Mouse (Mus musculus) intestine, embryonic 16.5 days (tissue): ENCODE data around the gene Ints6. TPM values are rescaled to one million over a fixed set of nuclear protein-coding genes. Genes with fewer than 3 reads are reported as not detected.
A peak's percentile ranks its signal among the peaks of the same experiment; 100 is the strongest.

Source experiments
- ATAC-seq: fragments of 200-750 bp; cut with Nextera tagmentation; 2 replicates; pipeline ENCODE4 v1.8.0; 2017; ENCODE audit warnings: moderate TSS enrichment, moderate library complexity
- H3K27ac ChIP-seq: fragments of 300-500 bp; sonication (generic); 2 replicates; pipeline ENCODE4 v1.5.1; 2014; ENCODE audit warnings: mild to moderate bottlenecking, low read length
- H3K27me3 ChIP-seq: fragments of 300-500 bp; sonication (generic); replicated peaks from 2 replicates; pipeline ENCODE4 v1.6.1; 2014; ENCODE audit warnings: low read length, control low read depth, mixed read lengths; ENCODE audit not compliant: control insufficient read depth, insufficient read depth
- H3K36me3 ChIP-seq: fragments of 300-500 bp; sonication (generic); 2 replicates; pipeline ENCODE4 v1.6.1; 2014; ENCODE audit warnings: low read length, control low read depth; ENCODE audit not compliant: control insufficient read depth, insufficient read depth
- H3K4me1 ChIP-seq: fragments of 300-500 bp; sonication (generic); 2 replicates; pipeline ENCODE4 v1.6.1; 2014; ENCODE audit warnings: low read length, control low read depth, mixed read lengths; ENCODE audit not compliant: control insufficient read depth, insufficient read depth
- H3K4me2 ChIP-seq: fragments of 300-500 bp; sonication (generic); 2 replicates; pipeline ENCODE4 v1.6.1; 2014; ENCODE audit warnings: low read depth, low read length, control low read depth
- H3K4me3 ChIP-seq: fragments of 300-500 bp; sonication (generic); 2 replicates; pipeline ENCODE4 v1.5.1; 2014; ENCODE audit warnings: mild to moderate bottlenecking, low read length
- H3K9ac ChIP-seq: fragments of 300-500 bp; sonication (generic); 2 replicates; pipeline ENCODE4 v1.6.1; 2014; ENCODE audit warnings: low read depth, low read length
- H3K9me3 ChIP-seq: fragments of 300-500 bp; sonication (generic); 2 replicates; pipeline ENCODE4 v1.6.1; 2016; ENCODE audit warnings: low read length, control low read depth; ENCODE audit not compliant: control insufficient read depth
- WGBS: fragments of 180-500 bp; shearing (Covaris S2); extraction: QIAGEN DNeasy Blood & Tissue Kit; methylation state at CpG from one replicate; pipeline ENCODE4 v1.1.7; 2014; 5-methylcytosine and 5-hydroxymethylcytosine counted together
- polyA plus RNA-seq: library from polyadenylated mRNA; unstranded; fragments of >200 nt; fragmentation: Nextera tagmentation; extraction: Ambion mirVana; gene quantifications from 2 replicates; pipeline ENCODE4 v1.2.1, GENCODE M21; 2015

The Ints6 gene
- polyA plus RNA-seq, 1 experiment from 2014 or later: 13.1 TPM

- no peak for ATAC-seq
- Histone ChIP-seq H3K27me3 (no peaks in the 10 kb centered on the region), H3K9me3 (no peaks in the 10 kb centered on the region), H3K36me3 (no peaks in the 10 kb centered on the region), H3K4me1 (peaks cover 5% of the 10 kb centered on the region; the same call in 1 of the 2 replicates), H3K4me3 (no peak overlapping the region), H3K27ac (no peak overlapping the region), H3K4me2 (no peak overlapping the region), H3K9ac (no peak overlapping the region)
- 73% methylated on average over 4 of the region's 4 CpGs for WGBS
Observed at GRCm38 (mm10) chr14:62640396-62640795, 120.6 kb downstream of the Ints6 start.

- Histone ChIP-seq H3K9me3 (no peaks in the 10 kb centered on the region), H3K36me3 (no peaks in the 10 kb centered on the region), H3K4me3 (no peak overlapping the region), H3K27me3 (no peaks in the 10 kb centered on the region), H3K4me1 (peaks cover 5% of the 10 kb centered on the region; the same call in 1 of the 2 replicates), H3K27ac (no peak overlapping the region), H3K4me2 (no peak overlapping the region), H3K9ac (no peak overlapping the region)
- no peak for ATAC-seq
- WGBS: 88% methylated on average over 5 of the region's 5 CpGs
Observed at GRCm38 (mm10) chr14:62639551-62639950, 121.4 kb downstream of the Ints6 start.

- H3K27ac ChIP-seq: no peak overlapping the region
- WGBS: 65% methylated on average over 6 of the region's 6 CpGs
- H3K4me1 ChIP-seq: peaks cover 5% of the 10 kb centered on the region; the same call in 1 of the 2 replicates
- no peaks in the 10 kb centered on the region for H3K9me3 ChIP-seq
- no peak for ATAC-seq
- no peak overlapping the region for H3K9ac ChIP-seq
- H3K4me3 ChIP-seq: no peak overlapping the region
- H3K4me2 ChIP-seq: no peak overlapping the region
- H3K27me3 ChIP-seq: no peaks in the 10 kb centered on the region
- no peaks in the 10 kb centered on the region for H3K36me3 ChIP-seq
Observed at GRCm38 (mm10) chr14:62639111-62639510, 121.9 kb downstream of the Ints6 start.

- H3K9ac ChIP-seq: no peak overlapping the region
- H3K27ac ChIP-seq: no peak overlapping the region
- H3K4me2 ChIP-seq: 0 out of 2 replicates have a peak overlapping the region, but pooled peaks have one; percentile 6
- 39% methylated on average over 6 of the region's 6 CpGs for WGBS
- H3K9me3 ChIP-seq: no peaks in the 10 kb centered on the region
- no peak overlapping the region for H3K4me3 ChIP-seq
- ATAC-seq: no peak
- H3K4me1 ChIP-seq: peaks cover 5% of the 10 kb centered on the region; the same call in 1 of the 2 replicates
- no peaks in the 10 kb centered on the region for H3K36me3 ChIP-seq
- no peaks in the 10 kb centered on the region for H3K27me3 ChIP-seq
Observed at GRCm38 (mm10) chr14:62638345-62638702, 122.6 kb downstream of the Ints6 start.

GRCm38 (mm10) chr14:62637436-62638344 is 123.3 kb downstream of the Ints6 start:
- Histone ChIP-seq H3K4me2 (0 out of 2 replicates have a peak overlapping the region, but pooled peaks have one; percentile 6), H3K9me3 (no peaks in the 10 kb centered on the region), H3K36me3 (no peaks in the 10 kb centered on the region), H3K9ac (0 out of 2 replicates have a peak overlapping the region, but pooled peaks have one; percentile 19), H3K4me1 (peaks cover 5% of the 10 kb centered on the region; the same call in 1 of the 2 replicates), H3K27me3 (no peaks in the 10 kb centered on the region), H3K4me3 (no peak overlapping the region), H3K27ac (peak overlapping the region; percentile 20)
- WGBS: 24% methylated on average over 9 of the region's 9 CpGs
- no peak for ATAC-seq

- H3K36me3 ChIP-seq: no peaks in the 10 kb centered on the region
- H3K4me1 ChIP-seq: no peaks in the 10 kb centered on the region
- no peaks in the 10 kb centered on the region for H3K9me3 ChIP-seq
- H3K4me2 ChIP-seq: no peak overlapping the region
- WGBS: 85% methylated on average over 5 of the region's 5 CpGs
- H3K27ac ChIP-seq: no peak overlapping the region
- H3K4me3 ChIP-seq: no peak overlapping the region
- H3K9ac ChIP-seq: no peak overlapping the region
- H3K27me3 ChIP-seq: no peaks in the 10 kb centered on the region
- no peak for ATAC-seq
Observed at GRCm38 (mm10) chr14:62627951-62628350, 133.0 kb downstream of the Ints6 start.

Other genes starting within 250 kb of the Ints6 start
- gene Fam124a, start 205.4 kb downstream of the Ints6 start, polyA plus RNA-seq: 4.5 and 5.0 TPM in 2 replicates
- gene Gm4131, start 194.2 kb downstream of the Ints6 start, polyA plus RNA-seq: 0.18 TPM in 1 of 2 replicates, not detected in the other
- gene Serpine3, start 97.5 kb downstream of the Ints6 start, polyA plus RNA-seq: not detected in 2 replicates
- gene Wdfy2, start 76.5 kb upstream of the Ints6 start, polyA plus RNA-seq: 3.1 and 3.8 TPM in 2 replicates
- not detected in 2 replicates for gene Defb48, start 223.3 kb upstream of the Ints6 start, polyA plus RNA-seq
- not detected in 2 replicates for gene Defb47, start 236.9 kb upstream of the Ints6 start, polyA plus RNA-seq